ENCODE assay signal across 24 mouse cellular contexts in genomic region chr6:90948097-90948496, GRCm38 (mm10). TPM values are rescaled to one million over a fixed set of nuclear protein-coding genes. Genes with fewer than 3 reads are reported as not detected.
DNase-seq lines count a peak whose midpoint lies in the region; ATAC-seq and TF ChIP-seq lines count a peak whose summit lies in the region.
"Had no signal": no experiment of that assay in that cellular context is flagged by ENCODE, and none has a peak within 500 bp of the region (broad histone marks: within the 10 kb centered on the region; RNA-seq: fewer than 3 reads in every experiment).

No protein-coding gene starts in this region.

- no peak overlapping the region for H3K27ac ChIP-seq in forebrain, embryonic 13.5 days
- no peak overlapping the region for H3K27ac ChIP-seq in forebrain, embryonic 16.5 days (ENCODE audit: low read length)
- no peak overlapping the region for H3K27ac ChIP-seq in hindbrain, postnatal 0 days
- H3K27ac ChIP-seq in hindbrain, embryonic 11.5 days (ENCODE audit: low read depth, low read length) = no peak overlapping the region
- H3K27ac ChIP-seq: heart, embryonic 10.5 days; kidney, embryonic 15.5 days; limb, embryonic 15.5 days; liver, embryonic 14.5 days; midbrain, embryonic 13.5 days; neural tube, embryonic 12.5 days; stomach, embryonic 15.5 days had no signal

- peaks cover 24% of the 10 kb centered on the region for H3K4me1 ChIP-seq in forebrain, embryonic 13.5 days
- no peaks in the 10 kb centered on the region for H3K4me1 ChIP-seq in forebrain, embryonic 16.5 days (replicated peaks; ENCODE audit: control insufficient read depth, insufficient read depth, low read length)
- H3K4me1 ChIP-seq in hindbrain, postnatal 0 days (ENCODE audit: insufficient read depth, low read length) = peaks cover 5% of the 10 kb centered on the region; the same call in 1 of the 2 replicates
- H3K4me1 ChIP-seq in hindbrain, embryonic 11.5 days (replicated peaks; ENCODE audit: control insufficient read depth, insufficient read depth, low read length) = no peaks in the 10 kb centered on the region
- H3K4me1 ChIP-seq: midbrain, embryonic 13.5 days; neural tube, embryonic 12.5 days; stomach, embryonic 15.5 days had no signal

- H3K36me3 ChIP-seq in forebrain, embryonic 13.5 days (ENCODE audit: poor library complexity, severe bottlenecking) = no peaks in the 10 kb centered on the region
- H3K36me3 ChIP-seq in forebrain, embryonic 16.5 days (ENCODE audit: control insufficient read depth, insufficient read depth) = no peaks in the 10 kb centered on the region
- H3K36me3 ChIP-seq in hindbrain, postnatal 0 days (ENCODE audit: insufficient read depth, low read length) = no peaks in the 10 kb centered on the region
- no peaks in the 10 kb centered on the region for H3K36me3 ChIP-seq in hindbrain, embryonic 11.5 days (ENCODE audit: control insufficient read depth, insufficient read depth, low read length)
- H3K36me3 ChIP-seq: heart, embryonic 10.5 days; kidney, embryonic 15.5 days; limb, embryonic 15.5 days; midbrain, embryonic 13.5 days; neural tube, embryonic 12.5 days; stomach, embryonic 15.5 days had no signal

- no peak overlapping the region for H3K4me3 ChIP-seq in forebrain, embryonic 13.5 days
- H3K4me3 ChIP-seq in forebrain, embryonic 16.5 days (replicated peaks; ENCODE audit: low read length) = no peak overlapping the region
- H3K4me3 ChIP-seq in hindbrain, postnatal 0 days (ENCODE audit: low read length) = no peak overlapping the region
- no peak overlapping the region for H3K4me3 ChIP-seq in hindbrain, embryonic 11.5 days (ENCODE audit: low read depth, low read length)
- H3K4me3 ChIP-seq: heart, embryonic 10.5 days; kidney, embryonic 15.5 days; limb, embryonic 15.5 days; megakaryocyte, embryonic 14.5 days; midbrain, embryonic 13.5 days; neural tube, embryonic 12.5 days; stomach, embryonic 15.5 days had no signal

- H3K9me3 ChIP-seq in forebrain, embryonic 13.5 days (replicated peaks) = no peaks in the 10 kb centered on the region
- no peaks in the 10 kb centered on the region for H3K9me3 ChIP-seq in forebrain, embryonic 16.5 days (ENCODE audit: control insufficient read depth, low read length)
- H3K9me3 ChIP-seq in hindbrain, postnatal 0 days (ENCODE audit: low read length) = no peaks in the 10 kb centered on the region
- no peaks in the 10 kb centered on the region for H3K9me3 ChIP-seq in hindbrain, embryonic 11.5 days (ENCODE audit: control insufficient read depth, low read length)
- H3K9me3 ChIP-seq: heart, embryonic 10.5 days; kidney, embryonic 15.5 days; limb, embryonic 15.5 days; megakaryocyte, embryonic 14.5 days; midbrain, embryonic 13.5 days; neural tube, embryonic 12.5 days; stomach, embryonic 15.5 days had no signal

- H3K9ac ChIP-seq in forebrain, embryonic 13.5 days = no peak overlapping the region
- no peak overlapping the region for H3K9ac ChIP-seq in forebrain, embryonic 16.5 days (replicated peaks; ENCODE audit: low read depth, low read length)
- H3K9ac ChIP-seq in hindbrain, postnatal 0 days (replicated peaks; ENCODE audit: low read length) = no peak overlapping the region
- H3K9ac ChIP-seq in hindbrain, embryonic 11.5 days (ENCODE audit: low read depth, low read length) = no peak overlapping the region
- H3K9ac ChIP-seq: kidney, embryonic 15.5 days; limb, embryonic 15.5 days; liver, embryonic 14.5 days; lung, embryonic 14.5 days; midbrain, embryonic 13.5 days; neural tube, embryonic 12.5 days; stomach, embryonic 15.5 days had no signal

- ATAC-seq in forebrain, embryonic 13.5 days = 0 out of 2 replicates have a peak, but pooled peaks have one; percentile 24
- no peak for ATAC-seq in forebrain, embryonic 16.5 days
- peak; percentile 55; the same call in 1 of the 2 replicates for ATAC-seq in hindbrain, postnatal 0 days
- ATAC-seq in hindbrain, embryonic 11.5 days (ENCODE audit: low FRiP score) = no peak
- ATAC-seq: midbrain, embryonic 13.5 days had no signal

- no peaks in the 10 kb centered on the region for H3K27me3 ChIP-seq in forebrain, embryonic 13.5 days
- H3K27me3 ChIP-seq in forebrain, embryonic 16.5 days (replicated peaks; ENCODE audit: control insufficient read depth, insufficient read depth, low read length) = no peaks in the 10 kb centered on the region
- no peaks in the 10 kb centered on the region for H3K27me3 ChIP-seq in hindbrain, postnatal 0 days (ENCODE audit: insufficient read depth, low read length)
- no peaks in the 10 kb centered on the region for H3K27me3 ChIP-seq in hindbrain, embryonic 11.5 days (ENCODE audit: control insufficient read depth, insufficient read depth, low read length)
- H3K27me3 ChIP-seq: kidney, embryonic 15.5 days; limb, embryonic 15.5 days; midbrain, embryonic 13.5 days; neural tube, embryonic 12.5 days; stomach, embryonic 15.5 days had no signal

- no peak for TF ChIP-seq CTCF in hindbrain, postnatal 0 days (IDR thresholded peaks at IDR 0.05; ENCODE audit: low read depth)

- peak; percentile 12 for DNase-seq in cerebellum, adult 9-10 months
- no peak for DNase-seq in cerebellum, adult 8-10 months
- DNase-seq in hindbrain, postnatal 0 days (ENCODE audit: low spot score) = peak; percentile 60
- no peak for DNase-seq in hindbrain, embryonic 11.5 days (ENCODE audit: low spot score)
- peak; percentile 61 for DNase-seq in skeletal muscle tissue, adult 2 months (ENCODE audit: low read depth, low spot score)
- DNase-seq: adrenal gland, postnatal 10 days; kidney, adult 11 months; kidney, postnatal 36 days; lung, embryonic 14.5 days; lung, postnatal 36 days; right cerebral cortex, adult 18-20 months; right cerebral cortex, postnatal 4 days; thymus, adult 18-20 months; thymus, postnatal 36 days had no signal

- 73% methylated on average over 1 of the region's 1 CpGs for WGBS in forebrain, embryonic 13.5 days
- 58% methylated on average over 1 of the region's 1 CpGs for WGBS in forebrain, embryonic 16.5 days
- 72% methylated on average over 1 of the region's 1 CpGs for WGBS in hindbrain, postnatal 0 days
- 83% methylated on average over 1 of the region's 1 CpGs for WGBS in hindbrain, embryonic 11.5 days

- H3K4me2 ChIP-seq in forebrain, embryonic 13.5 days = no peak overlapping the region
- H3K4me2 ChIP-seq in forebrain, embryonic 16.5 days (ENCODE audit: low read length) = no peak overlapping the region
- H3K4me2 ChIP-seq in hindbrain, postnatal 0 days (ENCODE audit: low read depth, low read length) = no peak overlapping the region
- no peak overlapping the region for H3K4me2 ChIP-seq in hindbrain, embryonic 11.5 days (replicated peaks; ENCODE audit: low read depth, low read length)
- H3K4me2 ChIP-seq: kidney, embryonic 15.5 days; limb, embryonic 15.5 days; lung, embryonic 14.5 days; midbrain, embryonic 13.5 days; neural tube, embryonic 12.5 days; stomach, embryonic 15.5 days had no signal

RNA-seq across cellular contexts. Expression of gene Iqsec1, which starts 40.4 kb away (rescaled TPM):
- polyA plus RNA-seq in forebrain, embryonic 13.5 days (2015; fragmentation: Nextera tagmentation; extraction: Ambion mirVana) = 10.0 and 12.4 TPM in 2 replicates
- polyA plus RNA-seq in forebrain, embryonic 16.5 days (2015; fragmentation: Nextera tagmentation; extraction: Ambion mirVana) = 13.2 and 15.1 TPM in 2 replicates
- total RNA-seq in hindbrain, postnatal 0 days (2014; rRNA removed) = 175 and 179 TPM in 2 replicates
- polyA plus RNA-seq in hindbrain, postnatal 0 days (2015; fragmentation: Nextera tagmentation; extraction: Ambion mirVana) = 29.0 and 29.3 TPM in 2 replicates
- polyA plus RNA-seq in hindbrain, embryonic 11.5 days (2014; fragmentation: Nextera tagmentation; extraction: Ambion mirVana) = 18.5 and 22.4 TPM in 2 replicates

Comparison
In these comparisons a context has a peak if more than half of its experiments do, and no peak if none do; other contexts are left out.
1. DNase-seq: peak in cerebellum, adult 9-10 months (single experiment), hindbrain, postnatal 0 days (single experiment) and skeletal muscle tissue, adult 2 months (single experiment); none in cerebellum, adult 8-10 months (single experiment) and hindbrain, embryonic 11.5 days (single experiment).
2. ATAC-seq: peak in forebrain, embryonic 13.5 days (single experiment) and hindbrain, postnatal 0 days (single experiment); none in forebrain, embryonic 16.5 days (single experiment) and hindbrain, embryonic 11.5 days (single experiment).